Mouse (Mus musculus) hindbrain, embryonic 14.5 days (tissue): ENCODE measurements at regions not wholly inside any gene's neighbourhood (a gene's known extent, or its start where the extent isn't known, plus 50 kb on each side); places are given as distances from the start of the nearest gene placed in this dataset.

Experiments used
- ATAC-seq: fragments of 200-750 bp; cut with Nextera tagmentation; 2 replicates; pipeline ENCODE4 v1.8.0; 2017; ENCODE audit warnings: moderate number of reproducible peaks, mild to moderate bottlenecking, moderate TSS enrichment, moderate library complexity; ENCODE audit not compliant: low FRiP score
- DNase-seq: peaks from one replicate; pipeline ENCODE4 v3.0.0-alpha.2; 2015; ENCODE audit warnings: low spot score
- H3K27ac ChIP-seq: fragments of 300-500 bp; sonication (generic); 2 replicates; pipeline ENCODE4 v1.5.1; 2014; ENCODE audit warnings: mild to moderate bottlenecking, moderate library complexity
- H3K27me3 ChIP-seq: fragments of 300-500 bp; sonication (generic); 2 replicates; pipeline ENCODE4 v1.6.1; 2014; ENCODE audit warnings: mild to moderate bottlenecking, low read length, mixed read lengths; ENCODE audit not compliant: control insufficient read depth, insufficient read depth
- H3K36me3 ChIP-seq: fragments of 300-500 bp; sonication (generic); replicated peaks from 2 replicates; pipeline ENCODE4 v1.6.1; 2014; ENCODE audit not compliant: control insufficient read depth, insufficient read depth
- H3K4me1 ChIP-seq: fragments of 300-500 bp; sonication (generic); replicated peaks from 2 replicates; pipeline ENCODE4 v1.6.1; 2014; ENCODE audit warnings: antibody characterized with exemption, low read length, mixed read lengths; ENCODE audit not compliant: control insufficient read depth, insufficient read depth
- H3K4me2 ChIP-seq: fragments of 300-500 bp; sonication (generic); replicated peaks from 2 replicates; pipeline ENCODE4 v1.6.1; 2014; ENCODE audit warnings: mild to moderate bottlenecking, moderate library complexity
- H3K4me3 ChIP-seq: fragments of 300-500 bp; sonication (generic); replicated peaks from 2 replicates; pipeline ENCODE4 v1.5.1; 2014; ENCODE audit warnings: mild to moderate bottlenecking, low read length
- H3K9ac ChIP-seq: fragments of 300-500 bp; sonication (generic); 2 replicates; pipeline ENCODE4 v1.6.1; 2014
- H3K9me3 ChIP-seq: fragments of 300-500 bp; sonication (generic); 2 replicates; pipeline ENCODE4 v1.6.1; 2016; ENCODE audit warnings: low read length; ENCODE audit not compliant: control insufficient read depth
- WGBS: fragments of 180-500 bp; shearing (Covaris S2); extraction: QIAGEN DNeasy Blood & Tissue Kit; methylation state at CpG from one replicate; pipeline ENCODE4 v1.1.7; 2014; 5-methylcytosine and 5-hydroxymethylcytosine counted together

DNA sequence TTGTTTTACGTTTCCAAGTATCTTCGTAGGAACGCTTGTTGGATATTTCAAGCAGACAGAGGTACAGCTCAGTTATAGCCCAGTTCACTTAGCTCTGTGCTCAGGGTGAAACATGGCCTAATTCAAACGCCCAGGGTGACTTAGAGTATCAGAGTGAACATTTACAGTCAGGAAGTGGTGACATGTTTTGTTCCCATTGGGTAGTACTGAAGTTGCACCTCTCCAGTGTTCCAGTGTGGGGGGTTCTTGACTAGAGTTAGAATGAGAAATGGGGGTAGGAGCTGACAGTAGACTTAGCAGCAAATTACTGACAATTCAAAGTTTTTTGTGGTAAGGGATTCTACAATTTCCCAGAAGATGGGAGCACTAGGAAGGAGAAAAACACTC is 159.9 kb upstream of the Cypt12 start:
- WGBS: 26% methylated on average over 4 of the region's 4 CpGs
- Histone ChIP-seq H3K36me3 (no peaks in the 10 kb centered on the region), H3K4me2 (peak overlapping the region; percentile 100), H3K4me3 (peak overlapping the region; percentile 75), H3K27me3 (no peaks in the 10 kb centered on the region), H3K9ac (peak overlapping the region; percentile 99), H3K27ac (peak overlapping the region; percentile 100), H3K4me1 (peaks cover 22% of the 10 kb centered on the region), H3K9me3 (no peaks in the 10 kb centered on the region)
- no peak for ATAC-seq
- no peak for DNase-seq

DNA sequence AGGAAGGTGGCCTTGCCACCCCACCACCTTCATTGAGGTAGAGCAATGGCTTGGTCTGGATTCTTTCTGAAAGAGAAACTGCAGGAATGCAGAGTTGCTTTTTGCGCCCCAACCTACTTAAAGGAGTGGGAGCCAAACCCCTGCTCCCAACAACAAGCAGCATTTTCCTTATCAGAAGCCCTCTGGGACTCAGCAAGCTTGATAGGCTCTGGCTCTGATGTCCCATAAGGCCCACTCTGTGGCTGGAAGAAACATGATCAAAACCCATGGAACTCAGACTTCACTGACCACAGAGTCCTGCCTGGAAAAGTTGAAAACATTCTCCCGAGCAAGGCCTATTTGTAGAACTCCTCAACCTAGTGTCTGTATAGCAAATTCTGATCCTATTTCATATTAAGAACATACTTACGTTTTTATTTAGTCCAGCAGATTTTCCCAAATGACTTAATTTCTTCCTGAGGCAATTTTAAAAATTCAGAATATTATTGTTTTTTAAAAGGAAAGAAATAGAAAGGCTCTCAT is 159.4 kb upstream of the Cypt12 start:
- no peak for DNase-seq
- H3K9ac ChIP-seq: peak overlapping the region; percentile 99
- no peaks in the 10 kb centered on the region for H3K9me3 ChIP-seq
- no peak for ATAC-seq
- H3K27ac ChIP-seq: peak overlapping the region; percentile 100
- H3K4me3 ChIP-seq: peak overlapping the region; percentile 75
- H3K36me3 ChIP-seq: no peaks in the 10 kb centered on the region
- WGBS: 22% methylated on average over 3 of the region's 3 CpGs
- H3K4me2 ChIP-seq: peak overlapping the region; percentile 100
- peaks cover 22% of the 10 kb centered on the region for H3K4me1 ChIP-seq
- H3K27me3 ChIP-seq: no peaks in the 10 kb centered on the region

DNA sequence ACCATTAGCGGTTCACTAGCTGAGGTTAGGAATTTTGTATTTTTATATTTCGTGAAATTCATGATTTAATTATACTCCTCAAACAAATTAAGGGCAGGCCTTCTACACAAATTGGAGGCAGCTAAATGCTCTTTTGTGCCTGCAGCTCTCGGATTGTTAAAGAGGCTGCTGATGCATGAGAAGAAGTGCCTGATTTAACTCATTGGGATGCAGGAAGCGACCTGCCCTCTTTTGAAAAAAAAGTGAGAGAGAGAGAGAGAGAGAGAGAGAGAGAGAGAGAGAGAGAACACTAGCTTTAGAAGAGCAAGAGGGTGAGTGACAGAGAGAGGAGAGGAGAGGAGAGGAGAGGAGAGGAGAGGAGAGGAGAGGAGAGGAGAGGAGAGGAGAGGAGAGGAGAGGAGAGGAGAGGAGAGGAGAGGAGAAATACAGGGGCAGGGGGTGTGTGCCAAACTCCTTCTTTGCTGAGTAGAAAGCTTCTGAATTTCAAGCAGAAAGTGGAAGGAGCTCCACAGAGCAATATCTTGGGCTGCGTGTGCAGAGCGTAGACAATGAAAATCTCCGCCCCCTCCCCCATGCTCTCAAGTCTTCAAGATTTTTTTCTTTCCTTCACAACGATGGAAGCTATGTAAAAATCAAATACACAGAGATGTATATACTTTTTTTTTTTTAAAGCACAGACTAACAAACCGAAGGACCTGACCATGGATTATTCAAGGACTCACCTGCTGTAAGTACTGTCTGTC is 158.6 kb upstream of the Cypt12 start:
- Histone ChIP-seq H3K9ac (peak overlapping the region; percentile 99), H3K4me3 (peak overlapping the region; percentile 75), H3K4me2 (peak overlapping the region; percentile 100), H3K27me3 (no peaks in the 10 kb centered on the region), H3K36me3 (peaks cover 3% of the 10 kb centered on the region), H3K27ac (peak overlapping the region; percentile 100), H3K4me1 (peaks cover 22% of the 10 kb centered on the region), H3K9me3 (no peaks in the 10 kb centered on the region)
- ATAC-seq (peak; percentile 31), DNase-seq (peak; percentile 76)
- under 1% methylated on average over 9 of the region's 9 CpGs for WGBS

DNA sequence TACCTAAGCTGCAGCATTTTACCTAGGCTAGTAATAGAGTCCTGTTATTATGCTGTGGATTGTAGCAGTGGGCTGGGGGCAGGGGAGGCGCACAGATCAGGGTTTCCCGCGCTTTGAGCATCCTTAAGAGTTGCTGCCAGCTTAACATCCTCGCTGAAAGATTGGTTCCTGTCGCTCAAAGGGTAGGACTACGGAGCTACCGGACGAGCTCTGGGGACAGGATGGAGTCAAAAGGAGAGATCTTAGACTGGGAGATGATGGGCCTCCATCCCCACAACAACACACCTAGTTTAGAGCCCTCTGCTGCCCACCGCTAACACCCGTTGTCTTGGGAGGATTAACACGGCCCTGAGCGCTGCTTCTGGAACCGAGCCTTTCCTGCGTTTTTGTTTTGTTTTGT is 157.9 kb upstream of the Cypt12 start:
- H3K27me3 ChIP-seq: no peaks in the 10 kb centered on the region
- peak overlapping the region; percentile 42 for H3K4me2 ChIP-seq
- under 1% methylated on average over 14 of the region's 14 CpGs for WGBS
- peaks cover 10% of the 10 kb centered on the region for H3K36me3 ChIP-seq
- peaks cover 19% of the 10 kb centered on the region for H3K4me1 ChIP-seq
- DNase-seq (peak; percentile 59), ATAC-seq (no peak)
- no peaks in the 10 kb centered on the region for H3K9me3 ChIP-seq
- H3K27ac ChIP-seq: peak overlapping the region; percentile 100
- peak overlapping the region; percentile 99 for H3K9ac ChIP-seq
- H3K4me3 ChIP-seq: peak overlapping the region; percentile 75

DNA sequence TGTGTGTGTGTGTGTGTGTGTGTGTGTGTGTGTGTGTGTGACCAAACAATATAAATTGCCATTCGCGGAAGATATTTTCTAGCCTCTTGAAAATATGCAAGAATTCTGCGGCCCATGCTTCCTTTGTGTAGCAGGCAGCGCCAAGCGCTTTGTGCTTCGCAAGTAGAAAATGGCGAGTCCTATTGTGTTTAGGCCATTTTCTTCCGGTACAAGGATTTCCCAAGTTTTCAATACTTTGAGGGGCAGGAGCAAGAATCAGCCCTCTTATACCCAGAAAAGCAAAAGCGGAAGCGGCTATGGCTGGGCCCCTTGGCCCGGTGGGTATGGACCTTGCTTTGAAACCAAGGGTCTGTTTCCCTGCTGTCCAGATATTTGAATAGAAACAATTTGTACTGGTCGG is 157.4 kb upstream of the Cypt12 start:
- no peaks in the 10 kb centered on the region for H3K27me3 ChIP-seq
- under 1% methylated on average over 12 of the region's 12 CpGs for WGBS
- H3K27ac ChIP-seq: peak overlapping the region; percentile 100
- H3K36me3 ChIP-seq: peaks cover 15% of the 10 kb centered on the region
- no peaks in the 10 kb centered on the region for H3K9me3 ChIP-seq
- peak overlapping the region; percentile 75 for H3K4me3 ChIP-seq
- H3K9ac ChIP-seq: peak overlapping the region; percentile 99
- no peak for DNase-seq
- H3K4me2 ChIP-seq: peak overlapping the region; percentile 42
- no peak for ATAC-seq
- peaks cover 17% of the 10 kb centered on the region for H3K4me1 ChIP-seq

DNA sequence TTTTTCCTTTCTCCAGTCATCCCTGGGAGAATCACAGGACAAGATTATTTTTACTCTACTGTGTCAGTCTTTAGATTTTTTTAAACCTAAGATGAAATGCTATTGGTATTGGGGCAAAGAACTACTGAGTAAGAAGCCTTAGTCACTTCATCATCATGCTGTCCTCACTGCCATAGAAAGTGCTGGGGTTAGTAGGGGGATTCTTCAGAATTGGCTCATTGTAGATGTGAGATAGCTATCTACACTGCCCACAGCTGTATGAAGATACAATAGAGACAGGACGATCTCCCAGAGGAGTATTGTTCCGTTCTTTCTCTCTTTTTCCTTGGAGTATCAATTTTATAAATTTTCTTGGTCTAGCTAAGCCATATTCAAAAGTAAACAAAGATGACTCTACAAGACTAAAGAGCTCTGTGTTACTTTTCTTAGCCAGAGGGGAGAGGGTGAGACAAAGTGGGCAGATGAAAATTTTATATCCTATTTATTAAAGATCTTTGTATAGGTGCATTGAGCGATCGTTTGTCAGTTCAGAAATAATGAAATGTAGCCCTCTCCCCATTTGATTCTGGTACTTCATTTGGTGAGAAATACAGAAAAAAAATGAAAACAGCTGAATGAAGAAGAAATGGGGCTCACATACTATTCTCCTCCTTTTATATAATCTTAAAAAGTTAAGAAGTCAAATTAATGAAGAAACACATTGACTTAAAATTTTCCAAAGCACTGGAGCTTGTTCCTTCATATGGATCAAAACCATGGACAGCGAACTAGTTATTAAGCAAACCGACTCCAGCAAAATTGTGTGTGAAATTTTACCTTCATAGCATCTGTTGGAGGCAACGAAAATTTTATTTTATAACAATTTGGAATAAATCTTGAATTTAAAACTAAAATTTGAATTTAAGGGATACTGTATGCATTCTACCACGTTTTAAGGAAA is 156.6 kb upstream of the Cypt12 start:
- WGBS: 7% methylated on average over 8 of the region's 8 CpGs
- Histone ChIP-seq H3K27me3 (no peaks in the 10 kb centered on the region), H3K36me3 (peaks cover 23% of the 10 kb centered on the region), H3K4me3 (peak overlapping the region; percentile 75), H3K4me1 (peaks cover 17% of the 10 kb centered on the region), H3K27ac (peak overlapping the region; percentile 100), H3K4me2 (peak overlapping the region; percentile 42), H3K9me3 (no peaks in the 10 kb centered on the region), H3K9ac (peak overlapping the region; percentile 99)
- DNase-seq: peak; percentile 61
- no peak for ATAC-seq

DNA sequence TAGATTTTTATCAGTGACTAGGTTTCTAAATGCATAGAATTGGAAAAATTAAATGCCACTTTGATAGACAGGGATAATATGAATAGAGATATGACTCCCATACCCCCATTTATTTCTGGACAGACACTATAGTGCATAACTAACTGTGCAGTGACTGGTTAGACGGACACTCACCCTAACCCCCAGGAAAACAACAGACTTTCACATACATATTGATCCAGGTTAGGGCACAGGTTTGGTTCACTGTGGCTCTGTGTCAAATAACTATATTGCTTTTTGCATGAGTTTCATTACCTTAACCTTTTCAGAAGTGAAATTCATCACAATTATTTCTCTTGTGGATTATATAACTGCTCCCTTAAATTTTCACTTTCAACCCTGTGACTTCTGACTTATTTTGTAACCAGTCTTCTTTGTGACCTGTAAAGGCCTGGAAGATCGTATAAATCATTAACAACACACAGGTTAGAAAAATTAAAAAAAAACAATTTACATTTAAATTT is 155.6 kb upstream of the Cypt12 start:
- Histone ChIP-seq H3K4me1 (peaks cover 14% of the 10 kb centered on the region), H3K27me3 (no peaks in the 10 kb centered on the region), H3K36me3 (peaks cover 26% of the 10 kb centered on the region), H3K9me3 (no peaks in the 10 kb centered on the region), H3K9ac (peak overlapping the region; percentile 99), H3K4me3 (peak overlapping the region; percentile 75), H3K27ac (peak overlapping the region; percentile 100), H3K4me2 (peak overlapping the region; percentile 92)
- 15% methylated on average over 2 of the region's 2 CpGs for WGBS
- ATAC-seq: no peak
- peak; percentile 65 for DNase-seq

DNA sequence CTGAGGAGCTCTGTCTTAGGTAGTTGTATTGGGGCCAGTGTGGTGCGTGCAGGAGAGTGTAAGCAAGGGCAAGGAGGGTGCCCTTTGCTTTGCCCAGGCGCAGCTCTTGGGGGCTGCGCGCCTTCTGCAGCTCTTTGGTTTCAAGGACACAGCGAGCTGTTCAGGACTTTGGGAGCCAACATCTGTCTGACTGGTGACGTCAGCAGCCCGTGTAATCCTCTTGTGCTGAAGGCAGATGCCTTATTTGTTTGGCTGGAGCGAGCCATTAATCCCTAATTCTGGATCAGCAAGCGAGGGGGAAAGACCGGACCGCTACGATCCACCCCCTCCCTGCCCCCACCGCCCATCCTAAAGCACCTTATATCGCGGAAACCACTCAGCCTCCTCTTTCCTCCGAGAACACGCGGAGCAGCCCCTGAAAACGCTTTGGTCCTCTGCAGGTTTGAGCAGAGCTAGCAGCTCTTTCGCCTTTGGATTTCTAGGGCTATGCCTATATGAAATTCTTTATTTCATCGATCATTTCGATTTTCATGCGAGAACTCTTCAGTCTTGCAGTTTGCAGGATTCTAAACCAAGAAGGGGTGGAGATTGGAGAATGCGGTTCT is 154.5 kb upstream of the Cypt12 start:
- Histone ChIP-seq H3K36me3 (peaks cover 26% of the 10 kb centered on the region), H3K27ac (peak overlapping the region; percentile 100), H3K4me2 (peak overlapping the region; percentile 92), H3K4me1 (peaks cover 2% of the 10 kb centered on the region; the same call in 1 of the 2 replicates), H3K4me3 (peak overlapping the region; percentile 75), H3K9me3 (no peaks in the 10 kb centered on the region), H3K9ac (peak overlapping the region; percentile 99), H3K27me3 (no peaks in the 10 kb centered on the region)
- DNase-seq (peak; percentile 85), ATAC-seq (peak; percentile 73)
- WGBS: under 1% methylated on average over 24 of the region's 24 CpGs
